Mouse (Mus musculus): ENCODE results near the gene Prl7a2.

Gene Prl7a2

GRCm38 (mm10) chr13:27667936-27668335 lies at the start of gene Prl7a2:
Prl7a2 (minus strand) TSS chr13:27668036.
- DNase-seq, result no peak

DNA sequence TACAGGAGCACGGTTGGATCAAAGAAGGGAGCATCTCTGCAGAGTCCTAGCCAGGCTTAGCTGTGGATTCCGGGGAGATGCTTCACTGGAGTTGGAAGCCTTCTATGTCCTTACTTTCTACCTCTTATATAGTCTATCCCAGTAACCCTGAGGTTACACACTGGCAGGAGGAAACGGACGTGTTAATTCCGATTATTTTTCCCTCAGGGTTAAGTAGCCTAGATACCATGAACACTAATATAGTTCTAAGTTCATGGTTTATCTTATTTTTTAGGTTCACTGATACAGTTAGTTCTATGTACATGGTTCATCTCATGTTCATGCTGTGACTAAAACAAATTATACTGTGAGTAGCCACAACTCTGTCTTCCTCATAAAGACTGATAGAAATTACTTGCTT lies 48.8 kb upstream of the Prl7a2 start, which contains the start of gene Prl7d1:
Gene Prl7d1 (minus strand): TSS at position 101 of the 400 bp plus-strand sequence.
- no peak for DNase-seq

- no peak for DNase-seq
These were observed 38.7 kb upstream of the Prl7a2 start for GRCm38 (mm10) chr13:27706521-27706920.

DNA sequence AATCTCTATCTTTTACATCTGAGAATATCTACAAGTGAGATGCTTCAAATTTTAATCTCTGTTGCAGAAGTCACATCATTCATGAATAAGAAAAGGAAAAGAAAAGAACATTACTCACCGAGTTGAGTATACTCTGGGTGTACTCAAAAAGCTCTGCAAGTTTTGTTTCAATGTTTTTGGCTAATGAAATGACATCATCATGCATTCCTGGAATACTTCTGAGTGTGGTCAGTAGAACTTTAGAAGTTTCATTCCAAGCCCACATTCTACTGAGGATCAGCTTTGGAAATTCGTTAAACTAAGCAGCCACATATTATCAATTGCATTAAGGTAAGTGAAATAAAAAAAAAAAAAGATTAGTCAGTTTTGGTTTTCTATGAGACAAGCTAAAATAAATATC lies 7.1 kb downstream of the Prl7a2 start:
- no peak for DNase-seq

DNA sequence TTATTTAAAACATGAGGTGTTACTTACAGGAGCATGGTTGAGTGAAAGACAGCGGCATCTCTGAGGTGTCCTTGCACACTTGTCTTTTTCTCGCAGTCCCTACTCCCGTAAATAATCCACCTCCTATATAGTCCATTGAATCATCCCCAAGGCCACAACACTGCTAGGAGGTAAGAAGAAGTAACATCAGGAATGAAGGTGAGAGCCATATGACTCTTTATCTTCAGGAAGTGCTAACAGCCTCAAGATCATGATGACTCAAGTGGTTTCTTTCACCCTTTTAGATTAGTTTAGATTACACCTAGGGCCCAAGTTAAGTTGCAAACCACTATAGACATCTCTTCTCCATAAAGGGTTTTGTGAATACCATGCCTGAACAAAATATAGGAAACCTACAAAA lies 25.4 kb downstream of the Prl7a2 start, which contains the start of gene Prl7a1:
Gene Prl7a1 (minus strand): TSS at position 101 of the 400 bp plus-strand sequence.
- no peak for DNase-seq

GRCm38 (mm10) chr13:27610482-27610881 lies 57.4 kb downstream of the Prl7a2 start, which contains the start of gene Prl7b1:
Prl7b1 (minus strand) TSS chr13:27610582.
- DNase-seq, result no peak
